Mouse (Mus musculus) gastrocnemius, postnatal 14 days (tissue): ENCODE measurements around the gene Rfx8. TPM values are rescaled to one million over a fixed set of nuclear protein-coding genes. Genes with fewer than 3 reads are reported as not detected.

Source experiments
- DNase-seq: peaks from one replicate; pipeline ENCODE4 v3.0.0; 2021; ENCODE audit warnings: mixed read lengths
- intact Hi-C: fragments of 180-260 bp; cut with DNase I; formaldehyde crosslinking; loops from one replicate; pipeline ENCODE4 v1.15.1; 2025; ENCODE audit warnings: low total_unique reads
- total RNA-seq, 2 experiments: library from RNA; stranded (reverse); gene quantifications; 2 replicates each; pipeline ENCODE4 v1.2.3; 2021

The Rfx8 gene
- total RNA-seq, 2 experiments from 2014 or later = 0.10 to 0.18 TPM

DNA sequence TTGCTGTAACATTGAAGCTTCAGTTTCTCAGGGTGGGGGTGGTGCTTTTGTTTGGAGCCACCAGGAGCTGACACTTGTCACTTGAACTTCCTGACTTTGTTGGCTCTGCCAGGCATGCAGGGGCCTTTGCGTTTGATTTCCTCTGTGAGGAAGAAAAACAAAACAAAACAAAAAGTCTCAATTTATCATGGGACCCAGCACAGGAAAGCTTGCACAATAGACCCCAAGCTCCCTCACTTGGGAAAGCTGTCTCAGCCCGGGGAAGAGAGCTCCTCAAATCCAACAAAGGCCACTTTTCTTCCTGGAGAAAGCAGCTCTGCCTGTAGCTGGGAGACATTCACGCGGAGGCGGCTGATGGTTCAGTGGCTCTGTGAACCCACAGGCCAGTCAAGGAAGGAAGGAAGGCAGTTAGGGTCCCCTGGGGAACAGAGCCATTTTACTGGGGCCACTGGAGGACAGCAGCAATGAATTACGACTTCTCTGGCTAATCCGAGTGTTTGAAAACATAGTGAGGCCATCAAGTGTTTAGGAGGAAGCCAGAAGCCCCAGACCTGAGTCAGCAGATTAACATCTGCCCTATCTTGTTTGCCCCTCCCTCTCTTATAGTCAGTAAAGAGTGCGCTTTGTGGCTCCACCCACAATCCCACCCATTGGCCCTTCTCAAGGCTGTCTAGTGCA, 15.3 kb upstream of the Rfx8 start:
- peak; percentile 40 for DNase-seq
- intact Hi-C loops = no loop called here

DNA sequence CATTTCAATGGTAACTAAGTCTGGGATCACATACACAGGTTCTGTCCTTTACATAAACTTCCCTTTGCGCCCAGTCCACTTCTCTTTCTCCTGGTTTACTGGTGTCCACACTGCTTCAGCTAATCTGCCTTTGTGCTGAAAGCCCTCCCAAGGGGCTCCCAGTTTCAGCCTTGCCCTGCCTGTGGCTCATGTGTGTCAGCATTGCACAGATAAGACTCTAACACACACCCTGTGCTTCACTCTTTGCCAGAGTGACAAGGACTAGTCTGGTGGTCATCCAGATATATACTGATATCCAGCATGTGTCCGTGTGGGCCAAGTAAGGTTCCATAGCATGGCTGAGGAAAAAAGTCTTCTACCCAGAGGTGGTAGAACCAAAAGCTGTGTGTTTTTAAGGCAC, 14.7 kb upstream of the Rfx8 start:
- no peak for DNase-seq
- intact Hi-C loops = no loop called here

DNA sequence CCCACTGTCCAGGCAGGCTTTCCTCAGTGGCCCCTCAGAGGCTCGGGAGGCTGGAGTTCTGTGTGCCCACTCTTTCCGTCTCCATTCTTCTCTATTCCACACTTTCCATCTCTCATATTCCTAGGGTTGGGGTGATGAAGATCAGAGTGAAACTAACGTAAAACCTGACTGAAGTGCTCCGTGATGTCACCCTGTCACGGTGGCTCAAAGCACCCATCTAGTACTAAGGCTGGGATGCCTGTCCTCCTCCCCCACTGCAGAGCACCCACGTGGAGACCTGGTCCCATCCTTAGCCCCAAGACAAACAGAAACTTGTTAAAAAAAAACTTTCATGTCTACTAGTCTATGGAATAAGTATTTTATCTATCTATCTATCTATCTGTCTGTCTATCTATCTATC, 14.1 kb upstream of the Rfx8 start:
- no peak for DNase-seq
- intact Hi-C loops = no loop called here

DNA sequence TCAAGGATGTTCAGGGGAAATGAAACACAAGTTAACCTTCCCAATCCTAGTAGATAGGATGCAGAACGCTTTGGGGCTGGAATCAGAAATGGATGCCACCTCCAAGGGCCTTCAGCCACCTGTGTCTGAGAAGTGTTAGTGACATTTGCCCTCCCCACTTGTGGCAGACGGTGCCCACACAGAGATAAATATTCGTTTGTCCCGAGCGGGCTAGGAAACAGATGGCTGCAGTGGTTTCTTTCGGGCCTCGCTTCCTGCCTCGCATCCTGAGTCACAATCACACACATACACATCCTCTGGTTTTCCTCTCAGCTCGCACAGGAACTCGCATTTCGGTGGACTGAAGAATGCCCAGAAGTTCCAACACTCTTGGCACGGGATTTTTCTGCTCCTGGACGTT, 13.5 kb upstream of the Rfx8 start:
- DNase-seq = no peak
- intact Hi-C loops = no loop called here

DNA sequence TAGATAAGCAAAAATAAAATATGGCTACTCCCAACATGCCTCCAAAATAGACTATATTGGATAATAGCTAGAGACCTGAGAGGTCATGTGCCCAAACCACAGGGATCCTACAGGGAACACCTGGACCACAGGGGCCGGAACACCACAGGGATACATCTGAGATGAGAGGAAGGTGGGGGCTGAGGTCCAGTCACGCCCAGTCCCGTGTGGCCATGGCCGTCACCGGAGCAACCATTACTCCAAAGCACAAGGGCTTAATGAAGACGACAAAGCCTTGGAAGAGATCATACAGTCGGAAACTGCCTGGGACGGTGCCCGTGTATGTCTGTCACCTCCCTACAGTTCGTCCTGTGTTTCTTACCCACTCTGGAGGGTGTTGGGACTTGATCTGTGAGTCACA, 13.1 kb upstream of the Rfx8 start:
- DNase-seq = no peak
- intact Hi-C loops = no loop called here

GRCm38 (mm10) chr1:39732081-39732480, 11.3 kb upstream of the Rfx8 start:
- intact Hi-C loops = no loop called here

GRCm38 (mm10) chr1:39731543-39731942, 10.7 kb upstream of the Rfx8 start:
- no peak for DNase-seq
- intact Hi-C loops = no loop called here

More at GRCm38 (mm10) chr1:39732081-39732480, 11.3 kb upstream of the Rfx8 start:
- no peak for DNase-seq

DNA sequence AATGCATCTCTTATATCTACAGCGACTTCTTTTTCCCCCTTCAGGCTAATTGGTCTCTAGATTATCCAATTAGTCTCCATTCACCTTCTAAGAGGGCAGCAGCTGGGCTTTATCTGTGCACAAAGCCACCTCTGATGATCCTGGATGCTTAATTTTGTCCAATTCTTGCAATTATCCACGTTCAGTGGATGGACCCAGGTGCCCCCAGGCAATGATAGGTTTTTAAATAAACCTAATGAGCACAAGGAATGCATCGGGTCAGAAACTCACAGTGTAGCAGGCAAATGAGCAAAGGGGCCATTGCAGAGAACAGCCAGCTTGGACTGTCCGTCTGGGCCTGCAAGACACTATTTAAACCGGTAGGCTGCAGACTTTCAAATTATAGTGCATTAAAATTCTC, 10.1 kb upstream of the Rfx8 start:
- intact Hi-C loops = no loop called here
- no peak for DNase-seq

GRCm38 (mm10) chr1:39729919-39730318, 9.1 kb upstream of the Rfx8 start:
- intact Hi-C loops = no loop called here
- no peak for DNase-seq

GRCm38 (mm10) chr1:39721351-39721726, 542 bp upstream of the Rfx8 start:
- intact Hi-C loops = no loop called here
- no peak for DNase-seq

DNA sequence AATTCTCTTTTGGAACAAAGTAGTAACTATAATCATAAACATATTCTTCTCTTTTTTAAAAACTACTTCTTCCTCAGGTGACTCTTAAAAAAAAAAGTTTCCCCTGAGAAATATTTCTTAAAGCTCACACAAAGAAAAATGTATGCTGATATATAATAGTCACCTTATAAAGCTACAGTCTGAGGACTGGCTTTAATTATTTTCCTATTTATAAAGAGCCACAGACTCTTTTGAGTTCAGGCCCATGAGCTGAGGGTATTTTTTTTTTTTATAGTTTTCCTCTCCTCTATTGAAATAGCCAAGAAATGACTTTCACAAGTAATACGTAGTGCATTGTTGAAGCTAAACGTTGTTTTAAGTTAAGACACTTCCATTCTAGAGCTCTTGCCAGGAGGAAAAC, 611 bp downstream of the Rfx8 start:
- intact Hi-C loops = no loop called here
- DNase-seq = no peak

- intact Hi-C loops = no loop called here
- no peak for DNase-seq
These were observed 5.2 kb downstream of the Rfx8 start for GRCm38 (mm10) chr1:39715551-39715950.

DNA sequence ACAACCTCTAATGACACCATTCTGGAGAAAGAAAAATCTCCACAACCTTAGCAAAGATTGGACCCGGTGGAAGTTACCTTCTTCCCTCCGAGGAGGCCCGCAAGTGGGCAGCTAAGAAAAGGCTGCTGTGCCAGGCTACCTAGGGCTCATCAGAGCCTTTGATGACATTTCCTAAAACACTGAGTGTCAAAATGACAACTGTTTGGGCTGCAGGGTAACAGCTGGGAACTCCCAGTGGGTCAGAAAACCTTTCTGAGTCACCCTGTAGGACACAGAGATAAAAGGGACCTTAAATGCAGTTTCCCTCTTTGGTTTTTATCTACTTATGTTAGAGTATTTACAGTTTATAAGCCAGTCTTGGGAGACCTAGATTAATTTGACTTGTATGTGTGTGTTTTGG, 6.1 kb downstream of the Rfx8 start:
- intact Hi-C loops = no loop called here

GRCm38 (mm10) chr1:39713842-39714658, 6.7 kb downstream of the Rfx8 start:
- intact Hi-C loops = no loop called here
- DNase-seq = peak; percentile 53

More for the DNA sequence above, 6.1 kb downstream of the Rfx8 start:
- DNase-seq = no peak

DNA sequence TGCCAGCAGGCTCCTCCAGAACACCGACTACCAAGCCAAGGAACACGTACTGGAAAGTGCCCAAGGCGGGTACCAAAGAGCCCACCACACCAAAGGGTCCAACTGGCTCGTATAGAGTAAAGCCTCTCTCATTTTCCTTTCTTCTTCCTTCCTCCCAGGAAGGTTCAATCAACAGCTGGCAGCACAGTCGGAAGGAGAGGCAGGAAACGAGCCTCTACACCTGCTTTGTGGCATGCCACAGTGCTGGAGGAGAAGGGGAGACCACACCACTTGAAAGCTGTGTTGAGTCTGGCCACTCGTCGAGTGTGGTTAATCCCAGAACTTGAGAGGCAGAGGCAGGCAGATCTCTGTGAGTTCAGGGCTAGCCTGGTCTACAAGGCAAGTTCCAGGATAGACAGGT, 7.5 kb downstream of the Rfx8 start:
- DNase-seq = no peak
- intact Hi-C loops = no loop called here

DNA sequence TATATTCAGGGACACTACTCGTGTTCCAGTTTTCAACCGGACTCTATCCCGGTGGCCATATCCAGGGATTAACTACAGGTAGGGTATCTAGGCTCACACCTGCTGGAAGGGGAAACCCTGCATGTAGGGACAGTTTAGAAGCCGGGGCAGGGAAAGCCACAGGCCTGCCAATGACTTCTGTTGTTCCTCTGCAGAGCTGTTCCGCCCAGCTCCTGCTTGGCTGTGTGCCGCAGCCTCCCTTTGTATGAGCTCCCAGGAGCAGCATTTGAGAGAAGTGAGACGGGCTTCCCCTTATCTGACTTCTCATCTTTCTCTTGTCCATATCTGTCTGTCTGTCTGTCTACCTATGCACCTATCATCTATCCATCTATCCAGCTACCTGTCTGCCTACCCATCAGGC, 8.5 kb downstream of the Rfx8 start:
- peak; percentile 51 for DNase-seq
- intact Hi-C loops = no loop called here

- DNase-seq = no peak
- intact Hi-C loops = no loop called here
These were observed 10.2 kb downstream of the Rfx8 start for GRCm38 (mm10) chr1:39710604-39711003.

DNA sequence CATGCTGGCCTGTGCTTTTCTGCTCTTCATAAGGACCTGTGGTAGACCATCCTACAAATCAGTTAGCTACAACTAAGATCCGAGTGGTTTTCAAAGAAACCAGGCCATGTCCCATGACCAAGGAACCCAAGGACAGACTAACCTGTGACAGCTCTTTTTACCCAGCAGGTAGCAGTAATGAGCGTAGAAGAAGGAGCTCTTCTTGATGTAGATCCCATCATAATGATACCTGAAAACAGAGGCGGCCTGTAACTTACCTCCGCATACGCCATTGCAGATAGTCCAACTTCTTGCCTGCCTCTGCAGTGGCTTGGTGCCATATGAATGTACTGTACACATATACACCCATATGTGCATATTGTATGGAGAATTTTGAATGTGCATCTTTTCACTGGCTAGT, 10.8 kb downstream of the Rfx8 start:
- no peak for DNase-seq
- intact Hi-C loops = no loop called here

GRCm38 (mm10) chr1:39708778-39709177, 12.0 kb downstream of the Rfx8 start:
- no peak for DNase-seq
- intact Hi-C loops = no loop called here

- intact Hi-C loops = no loop called here
- no peak for DNase-seq
These were observed 18.4 kb downstream of the Rfx8 start for GRCm38 (mm10) chr1:39702216-39703046.

GRCm38 (mm10) chr1:39701274-39701602, 19.6 kb downstream of the Rfx8 start:
- intact Hi-C loops = no loop called here
- peak; percentile 39 for DNase-seq
